Mouse (Mus musculus) intestine, postnatal 0 days (tissue): ENCODE measurements at regions not wholly inside any gene's neighbourhood (a gene's known extent, or its start where the extent isn't known, plus 50 kb on each side); places are given as distances from the start of the nearest gene placed in this dataset.

Experiments used
- ATAC-seq: fragments of 200-750 bp; cut with Nextera tagmentation; 2 replicates; pipeline ENCODE4 v1.8.0; 2017; ENCODE audit warnings: mild to moderate bottlenecking, moderate TSS enrichment, moderate library complexity
- H3K27ac ChIP-seq: fragments of 300-500 bp; sonication (generic); 2 replicates; pipeline ENCODE4 v1.5.1; 2014; ENCODE audit warnings: mild to moderate bottlenecking, low read depth, low read length, moderate library complexity
- H3K27me3 ChIP-seq: fragments of 300-500 bp; sonication (generic); replicated peaks from 2 replicates; pipeline ENCODE4 v1.6.1; 2014; ENCODE audit warnings: low read length, mixed read lengths; ENCODE audit not compliant: control insufficient read depth, insufficient read depth
- H3K36me3 ChIP-seq: fragments of 300-500 bp; sonication (generic); 2 replicates; pipeline ENCODE4 v1.6.1; 2014; ENCODE audit warnings: mild to moderate bottlenecking, moderate library complexity; ENCODE audit not compliant: control insufficient read depth, insufficient read depth
- H3K4me1 ChIP-seq: fragments of 300-500 bp; sonication (generic); replicated peaks from 2 replicates; pipeline ENCODE4 v1.6.1; 2014; ENCODE audit warnings: antibody characterized with exemption, low read length, mixed read lengths; ENCODE audit not compliant: control insufficient read depth, insufficient read depth
- H3K4me2 ChIP-seq: fragments of 300-500 bp; sonication (generic); replicated peaks from 2 replicates; pipeline ENCODE4 v1.6.1; 2014; ENCODE audit warnings: low read depth, mild to moderate bottlenecking, moderate library complexity
- H3K4me3 ChIP-seq: fragments of 300-500 bp; sonication (generic); 2 replicates; pipeline ENCODE4 v1.5.1; 2014; ENCODE audit warnings: low read depth, low read length
- H3K9ac ChIP-seq: fragments of 300-500 bp; sonication (generic); 2 replicates; pipeline ENCODE4 v1.6.1; 2014; ENCODE audit warnings: mild to moderate bottlenecking, low read depth, low read length
- H3K9me3 ChIP-seq: fragments of 300-500 bp; sonication (generic); 2 replicates; pipeline ENCODE4 v1.6.1; 2016; ENCODE audit warnings: mixed run types; ENCODE audit not compliant: control insufficient read depth
- CTCF ChIP-seq: sonication (generic); IDR thresholded peaks from 2 replicates; pipeline ENCODE4 v1.5.1; 2016; ENCODE audit warnings: low read depth, mild to moderate bottlenecking, control low read depth, antibody characterized with exemption, moderate library complexity
- WGBS: fragments of 180-500 bp; shearing (Covaris S2); extraction: QIAGEN DNeasy Blood & Tissue Kit; methylation state at CpG from one replicate; pipeline ENCODE4 v1.1.7; 2014; 5-methylcytosine and 5-hydroxymethylcytosine counted together

DNA sequence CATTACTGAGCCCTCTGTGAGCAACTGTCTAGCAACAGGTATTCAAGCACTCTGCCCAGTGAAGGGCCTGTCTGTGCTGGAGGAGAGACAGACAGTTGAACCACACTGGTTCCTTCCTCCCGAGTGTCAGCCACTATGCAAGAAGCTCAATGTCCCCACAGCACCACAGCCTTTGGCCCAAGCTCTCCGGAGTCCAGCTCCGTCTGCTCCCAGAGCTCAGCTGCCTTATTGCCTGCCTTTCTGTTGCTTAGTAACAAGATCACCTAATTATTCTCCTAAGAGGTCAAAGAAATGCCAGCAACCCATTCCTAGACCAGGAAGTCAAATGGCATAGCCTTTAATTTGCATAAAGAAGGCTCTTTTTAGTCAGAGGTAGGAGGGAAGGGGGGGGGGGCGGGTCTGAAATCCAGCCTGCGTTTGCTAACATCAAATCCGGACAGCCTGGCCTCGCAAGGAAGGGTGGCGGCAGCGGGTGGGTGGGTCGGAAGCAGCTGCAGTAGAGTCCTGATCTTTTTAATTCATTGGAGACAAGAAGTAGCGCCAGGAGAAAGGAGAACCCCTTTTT lies 64.0 kb upstream of the Bace2 start:
- Histone ChIP-seq H3K4me2 (peak overlapping the region; percentile 54), H3K9ac (no peak overlapping the region)
- 6% methylated on average over 10 of the region's 11 CpGs for WGBS

DNA sequence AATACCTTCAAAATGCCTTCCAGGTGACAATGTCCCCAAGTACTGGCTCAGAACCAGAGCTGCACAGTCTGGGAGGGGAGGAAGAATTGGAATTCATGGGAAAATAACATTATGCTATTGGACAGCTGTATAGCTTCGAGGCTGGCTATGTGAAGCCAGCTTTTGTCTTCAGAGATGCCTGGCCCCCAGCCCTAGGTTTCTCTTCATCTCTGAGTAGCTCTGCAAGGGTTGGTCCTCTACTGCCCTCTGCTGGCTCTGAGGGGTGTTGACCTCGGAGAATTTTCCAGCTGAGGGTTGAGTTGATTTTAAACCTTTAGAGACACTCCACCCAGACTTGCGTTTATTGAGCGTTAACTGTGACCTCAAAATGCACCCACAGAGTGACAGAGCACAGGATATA lies 63.3 kb upstream of the Bace2 start:
- Histone ChIP-seq H3K9me3 (no peaks in the 10 kb centered on the region), H3K27me3 (no peaks in the 10 kb centered on the region), H3K4me2 (peak overlapping the region; percentile 54), H3K4me1 (no peaks in the 10 kb centered on the region; the same call in 1 of the 2 replicates), H3K36me3 (no peaks in the 10 kb centered on the region), H3K4me3 (no peak overlapping the region), H3K27ac (no peak overlapping the region), H3K9ac (no peak overlapping the region)
- no peak for ATAC-seq
- WGBS: 2% methylated on average over 4 of the region's 4 CpGs
- peak; percentile 93 for TF ChIP-seq CTCF

More for the DNA sequence above, 64.0 kb upstream of the Bace2 start:
- Histone ChIP-seq H3K4me3 (no peak overlapping the region), H3K36me3 (no peaks in the 10 kb centered on the region), H3K4me1 (no peaks in the 10 kb centered on the region; the same call in 1 of the 2 replicates), H3K27me3 (no peaks in the 10 kb centered on the region), H3K27ac (no peak overlapping the region), H3K9me3 (no peaks in the 10 kb centered on the region)
- TF ChIP-seq CTCF: no peak
- peak; percentile 19; the same call in 1 of the 2 replicates for ATAC-seq

DNA sequence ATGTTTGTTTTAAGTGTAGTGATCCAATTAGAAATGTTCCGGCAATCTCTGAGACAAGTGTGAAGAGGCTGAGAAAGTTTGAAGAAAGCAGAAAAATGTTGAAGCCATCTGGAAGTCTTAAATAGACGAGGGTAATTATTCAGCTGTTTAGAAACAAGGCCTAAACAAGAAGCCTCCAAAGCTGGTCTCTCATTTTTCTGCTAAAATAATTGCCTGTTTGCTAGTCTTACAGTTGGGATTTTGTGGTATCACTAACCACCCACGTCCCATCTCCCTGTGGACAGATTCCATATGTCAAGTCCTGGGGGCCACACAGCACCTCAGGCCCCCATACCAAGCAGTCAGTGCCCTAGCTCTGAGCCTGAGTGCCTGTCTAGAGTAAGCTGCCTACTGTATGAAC lies 59.4 kb upstream of the Bace2 start:
- TF ChIP-seq CTCF: no peak
- Histone ChIP-seq H3K9ac (no peak overlapping the region), H3K9me3 (no peaks in the 10 kb centered on the region), H3K4me3 (no peak overlapping the region), H3K27ac (no peak overlapping the region), H3K4me1 (no peaks in the 10 kb centered on the region; the same call in 1 of the 2 replicates), H3K27me3 (no peaks in the 10 kb centered on the region), H3K36me3 (no peaks in the 10 kb centered on the region), H3K4me2 (no peak overlapping the region)
- no peak for ATAC-seq
- WGBS: 66% methylated on average over 3 of the region's 3 CpGs

DNA sequence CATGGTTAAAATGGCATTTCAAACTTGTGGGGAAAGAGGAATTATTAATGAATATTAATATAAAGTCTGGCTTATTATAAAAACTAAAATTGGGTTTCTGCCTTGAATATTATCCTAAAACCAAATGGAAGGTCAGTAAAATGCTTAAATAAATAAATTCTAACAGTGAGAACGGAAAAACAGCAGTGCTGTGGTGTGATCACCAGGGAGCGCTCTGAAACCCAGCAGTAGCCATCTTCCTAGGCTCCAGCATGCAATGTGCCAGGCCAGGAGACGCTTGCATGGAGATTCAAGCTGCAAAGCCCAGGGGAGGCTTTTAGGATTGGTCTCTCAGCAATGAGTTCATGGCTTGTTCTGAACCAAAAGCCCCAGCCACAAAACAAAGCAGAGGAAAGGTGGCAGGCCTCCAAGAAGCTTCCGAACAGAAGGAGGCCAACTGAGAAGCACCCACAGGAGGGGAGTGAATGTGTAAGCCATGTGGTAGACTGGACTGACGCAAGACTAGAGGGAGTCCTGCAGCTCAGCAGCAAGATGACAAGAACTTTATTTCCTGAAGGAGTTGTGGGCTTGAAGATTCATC lies 52.3 kb upstream of the Bace2 start:
- Histone ChIP-seq H3K4me2 (no peak overlapping the region), H3K27me3 (no peaks in the 10 kb centered on the region), H3K9me3 (no peaks in the 10 kb centered on the region), H3K9ac (no peak overlapping the region), H3K36me3 (no peaks in the 10 kb centered on the region), H3K4me1 (no peaks in the 10 kb centered on the region), H3K27ac (no peak overlapping the region), H3K4me3 (no peak overlapping the region)
- no peak for ATAC-seq
- TF ChIP-seq CTCF: peak; percentile 27
- WGBS: 56% methylated on average over 5 of the region's 5 CpGs
